Mouse (Mus musculus) heart, adult 18-20 months (tissue): Measurements from ENCODE around the gene Zfp541. TPM values are rescaled to one million over a fixed set of nuclear protein-coding genes. Genes with fewer than 3 reads are reported as not detected.

Experiments
- DNase-seq, 2 experiments: peaks; one replicate each; pipeline ENCODE4 v3.0.0; 2021 to 2022; ENCODE audit warnings: mixed read lengths in 1 of 2
- total RNA-seq, 2 experiments: library from RNA; stranded (reverse); gene quantifications; 2 replicates each; pipeline ENCODE4 v1.2.3; 2021

Gene Zfp541
- total RNA-seq, 2 experiments from 2014 or later, result not detected

GRCm38 (mm10) chr7:16128899-16129298, 67.3 kb downstream of the Zfp541 start:
- no peak for DNase-seq

- peak; percentile 78 to 85 for DNase-seq
Measured at GRCm38 (mm10) chr7:16129421-16129845, 67.8 kb downstream of the Zfp541 start, which contains the start of gene Slc8a2. TSS of gene Slc8a2 (plus strand) at chr7:16129826.

- DNase-seq, result peak in 1 of 2 experiments; percentile 19
Measured at GRCm38 (mm10) chr7:16129846-16130691, 68.5 kb downstream of the Zfp541 start.

- DNase-seq, result no peak
Measured at GRCm38 (mm10) chr7:16130956-16131634, 69.5 kb downstream of the Zfp541 start.

GRCm38 (mm10) chr7:16132161-16132581, 70.6 kb downstream of the Zfp541 start:
- DNase-seq, result no peak

- DNase-seq, result no peak
Measured at GRCm38 (mm10) chr7:16132926-16133325, 71.3 kb downstream of the Zfp541 start.

- no peak for DNase-seq
Measured at GRCm38 (mm10) chr7:16133691-16134090, 72.1 kb downstream of the Zfp541 start.

- DNase-seq, result no peak
Measured at GRCm38 (mm10) chr7:16134951-16135392, 73.4 kb downstream of the Zfp541 start.

Other genes with a start within 250 kb of the Zfp541 start
- not detected for gene Obox6, start 222.1 kb upstream of the Zfp541 start, total RNA-seq
- not detected for gene Crx, start 181.8 kb upstream of the Zfp541 start, total RNA-seq
- not detected for gene Crxos, start 179.2 kb upstream of the Zfp541 start, total RNA-seq
- gene Selenow, start 139.4 kb upstream of the Zfp541 start, total RNA-seq, result 100 to 1,000 TPM; 181 to 202 TPM
- gene Nop53, start 115.7 kb upstream of the Zfp541 start, total RNA-seq, result 100 to 1,000 TPM; 134 to 143 TPM
- gene Ehd2, start 94.2 kb upstream of the Zfp541 start, total RNA-seq, result 10 to 100 TPM; 65.8 to 77.3 TPM
- gene Bicra, start 13.9 kb upstream of the Zfp541 start, total RNA-seq, result 1 to 10 TPM; 4.2 to 5.9 TPM
- 10 to 100 TPM; 88.7 to 99.1 TPM for gene Napa, start 36.6 kb downstream of the Zfp541 start, total RNA-seq
- 10 to 100 TPM; 19.0 to 21.0 TPM for gene Kptn, start 58.1 kb downstream of the Zfp541 start, total RNA-seq
- under 1 TPM; 0.72 to 0.85 TPM for gene Slc8a2, start 68.0 kb downstream of the Zfp541 start, total RNA-seq
- 1 to 10 TPM; 4.8 to 6.1 TPM for gene Meis3, start 113.3 kb downstream of the Zfp541 start, total RNA-seq
- gene Dhx34, start 160.2 kb downstream of the Zfp541 start, total RNA-seq, result 1 to 10 TPM; 8.4 to 8.6 TPM
- gene C5ar2, start 182.3 kb downstream of the Zfp541 start, total RNA-seq, result 1 to 10 TPM; 1.2 to 1.7 TPM
- 1 to 10 TPM; 4.4 to 7.5 TPM for gene C5ar1, start 197.7 kb downstream of the Zfp541 start, total RNA-seq
- 10 to 100 TPM; 15.3 to 16.2 TPM for gene Inafm1, start 211.8 kb downstream of the Zfp541 start, total RNA-seq
- 10 to 100 TPM; 26.3 to 29.6 TPM for gene Ccdc9, start 225.0 kb downstream of the Zfp541 start, total RNA-seq
- gene Bbc3, start 246.6 kb downstream of the Zfp541 start, total RNA-seq, result 1 to 10 TPM; 3.8 to 5.6 TPM